ENCODE assay signal across 44 mouse cellular contexts in the genomic region with DNA sequence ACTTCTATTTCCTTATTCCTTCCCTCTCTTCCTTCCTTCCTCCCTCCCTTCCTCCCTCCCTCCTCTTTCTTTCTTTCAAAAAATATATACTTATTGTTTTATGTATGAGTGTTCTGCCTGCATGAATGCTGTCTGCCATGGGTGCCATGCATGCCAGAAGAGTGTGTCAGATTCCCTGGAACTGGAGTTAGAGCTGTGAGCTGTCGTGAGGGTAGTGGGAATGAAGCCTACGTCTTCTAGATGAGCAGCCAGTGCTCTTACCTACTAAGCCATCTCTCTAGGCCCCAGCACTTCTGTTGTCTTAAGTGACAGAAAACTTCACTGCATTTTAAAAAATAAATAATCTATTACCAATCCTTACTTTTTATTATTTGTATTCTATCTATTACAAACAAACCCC. TPM values are rescaled to one million over a fixed set of nuclear protein-coding genes. Genes with fewer than 3 reads are reported as not detected.
"Had no signal": no experiment of that assay in that cellular context is flagged by ENCODE, and none has a peak within 500 bp of the region (broad histone marks: within the 10 kb centered on the region; RNA-seq: fewer than 3 reads in every experiment).

No protein-coding gene starts in this region.

- H3K9me3 ChIP-seq: heart, embryonic 12.5 days; heart, embryonic 13.5 days; heart, embryonic 15.5 days; hindbrain, embryonic 10.5 days; hindbrain, embryonic 12.5 days; hindbrain, embryonic 13.5 days; hindbrain, embryonic 15.5 days; intestine, embryonic 15.5 days; kidney, embryonic 15.5 days had no signal

- H3K4me3 ChIP-seq: heart, embryonic 12.5 days; heart, embryonic 13.5 days; heart, embryonic 15.5 days; hindbrain, embryonic 10.5 days; hindbrain, embryonic 12.5 days; hindbrain, embryonic 13.5 days; hindbrain, embryonic 15.5 days; intestine, embryonic 15.5 days; kidney, embryonic 15.5 days; layer of hippocampus, adult 2 months; left cerebral cortex, adult 2 months had no signal

- DNase-seq: heart, postnatal 10 days; heart, postnatal 14 days; heart, postnatal 36 days; heart, postnatal 4 days; kidney, adult 11 months; kidney, adult 18-20 months; kidney, adult 2 months; kidney, adult 8-10 months; kidney, postnatal 10 days; kidney, postnatal 14 days; kidney, postnatal 25 days; kidney, postnatal 36 days; kidney, postnatal 4 days; layer of hippocampus, adult 9-11 months; layer of hippocampus, postnatal 36 days had no signal

- H3K27ac ChIP-seq: heart, embryonic 13.5 days; heart, embryonic 15.5 days; hindbrain, embryonic 10.5 days; hindbrain, embryonic 12.5 days; hindbrain, embryonic 13.5 days; hindbrain, embryonic 14.5 days; hindbrain, embryonic 15.5 days; hindbrain, postnatal 0 days; intestine, embryonic 15.5 days; kidney, embryonic 15.5 days; kidney, postnatal 0 days; layer of hippocampus, adult 2 months; left cerebral cortex, adult 2 months had no signal

- H3K4me1 ChIP-seq: heart, embryonic 12.5 days; heart, embryonic 15.5 days; hindbrain, embryonic 10.5 days; hindbrain, embryonic 12.5 days; hindbrain, embryonic 13.5 days; hindbrain, embryonic 15.5 days; intestine, embryonic 15.5 days; kidney, embryonic 15.5 days had no signal

- H3K27me3 ChIP-seq: heart, embryonic 12.5 days; heart, embryonic 13.5 days; heart, embryonic 15.5 days; hindbrain, embryonic 12.5 days; hindbrain, embryonic 13.5 days; hindbrain, embryonic 15.5 days; intestine, embryonic 15.5 days; kidney, embryonic 15.5 days had no signal

- ATAC-seq: hindbrain, embryonic 16.5 days; hindbrain, postnatal 0 days; inflammation-experienced regulatory T-cells, adult 6 months; intestine, embryonic 15.5 days; intestine, embryonic 16.5 days; intestine, postnatal 0 days had no signal

RNA-seq across cellular contexts. Expression of a gene that starts 23.4 kb away (rescaled TPM):
- total RNA-seq: hematopoietic stem cell, adult 5-6 weeks; hindbrain, postnatal 0 days; layer of hippocampus, adult 18-20 months; layer of hippocampus, adult 2 months; layer of hippocampus, adult 8-10 months; layer of hippocampus, postnatal 10 days; layer of hippocampus, postnatal 14 days; layer of hippocampus, postnatal 25 days; layer of hippocampus, postnatal 36 days; left cerebral cortex, adult 18-20 months; left cerebral cortex, adult 2 months had no signal
- polyA plus RNA-seq: hindbrain, embryonic 10.5 days; hindbrain, embryonic 11.5 days; hindbrain, embryonic 12.5 days; hindbrain, embryonic 13.5 days; hindbrain, embryonic 14.5 days; hindbrain, embryonic 15.5 days; hindbrain, embryonic 16.5 days; hindbrain, postnatal 0 days; inflammation-experienced regulatory T-cells, adult 6 months; intestine, embryonic 14.5 days; intestine, embryonic 15.5 days; intestine, embryonic 16.5 days; intestine, postnatal 0 days; kidney, embryonic 14.5 days; kidney, postnatal 0 days; large intestine, adult 2 months had no signal
